In genomic region chr9:32544731-32545661, GRCm38 (mm10) we compare ENCODE assay signal across 8 mouse cellular contexts. TPM values are rescaled to one million over a fixed set of nuclear protein-coding genes. Genes with fewer than 3 reads are reported as not detected.
A peak's percentile ranks its signal among the peaks of the same experiment; 100 is the strongest.
DNase-seq lines count a peak whose midpoint lies in the region; TF ChIP-seq lines count a peak whose summit lies in the region.

No protein-coding gene starts in this region.

- no peak overlapping the region for H3K9ac ChIP-seq in heart, adult 2 months (ENCODE audit: low read depth, low read length)

- DNase-seq in adrenal gland, postnatal 14 days: peak; percentile 49
- no peak for DNase-seq in adrenal gland, postnatal 10 days
- peak; percentile 63 to 67 for DNase-seq in heart, adult 2 months
- peak; percentile 54 for DNase-seq in kidney, adult 11 months
- DNase-seq in lung, postnatal 14 days: peak; percentile 26
- no peak for DNase-seq in frontal cortex, postnatal 25 days (ENCODE audit: low spot score in 2 of 2)
- no peak for DNase-seq in urinary bladder, postnatal 4 days (ENCODE audit: low spot score in 2 of 2)
- no peak for DNase-seq in c-Kit-positive CD71-positive TER-119-positive erythroid progenitor cells, embryonic 14.5 days (ENCODE audit: low spot score)

- TF ChIP-seq EP300 in heart, adult 2 months (IDR thresholded peaks at IDR 0.05; ENCODE audit: insufficient read depth, low read depth, low read length): no peak

- intact Hi-C loops in heart, adult 2 months (cut with DNase I): loop anchor here (5.0 kb wide), 2 partner anchors 118 to 138 kb away; no protein-coding TSS in a partner anchor

- H3K4me1 ChIP-seq in heart, adult 2 months (ENCODE audit: control insufficient read depth, insufficient read depth, low read length): peaks cover 5% of the 10 kb centered on the region; the same call in 1 of the 2 replicates

- H3K27ac ChIP-seq in heart, adult 2 months: peak overlapping the region; percentile 98

- H3K79me2 ChIP-seq in heart, adult 2 months (replicated peaks; ENCODE audit: control insufficient read depth, insufficient read depth, low read length): no peaks in the 10 kb centered on the region; the same call in 1 of the 2 replicates

- H3K4me3 ChIP-seq in heart, adult 2 months: peak overlapping the region; percentile 18; the same call in 1 of the 2 replicates

- H3K36me3 ChIP-seq in heart, adult 2 months (ENCODE audit: control insufficient read depth, insufficient read depth, low read length): no peaks in the 10 kb centered on the region

- no peak for TF ChIP-seq POLR2A in heart, adult 2 months (IDR thresholded peaks at IDR 0.05; ENCODE audit: insufficient read depth, low read depth, low read length)

- TF ChIP-seq CTCF in heart, adult 2 months (IDR thresholded peaks at IDR 0.05): no peak

- H3K27me3 ChIP-seq in heart, adult 2 months (ENCODE audit: control insufficient read depth, insufficient read depth, low read length): no peaks in the 10 kb centered on the region

- 16% methylated on average over 40 of the region's 40 CpGs for WGBS in heart, adult 2 months

RNA-seq across cellular contexts. Expression of gene Fli1, which starts 2.3 kb away (rescaled TPM):
- total RNA-seq in adrenal gland, postnatal 14 days (2021): 23.6 and 41.0 TPM in 2 replicates
- 10 to 100 TPM; 37.9 to 41.2 TPM for total RNA-seq in adrenal gland, postnatal 10 days (2021)
- 10 to 100 TPM; 23.5 to 28.2 TPM for total RNA-seq in heart, adult 2 months (2021)
- polyA plus RNA-seq in heart, adult 2 months (2012; rRNA removed): 14.9 and 17.4 TPM in 2 replicates

Comparison
In these comparisons a context has a peak if more than half of its experiments do, and no peak if none do; other contexts are left out.
1. DNase-seq: peak in adrenal gland, postnatal 14 days (single experiment), heart, adult 2 months (2 of 2), kidney, adult 11 months (single experiment) and lung, postnatal 14 days (single experiment); none in adrenal gland, postnatal 10 days (single experiment), frontal cortex, postnatal 25 days (0 of 2), urinary bladder, postnatal 4 days (0 of 2) and c-Kit-positive CD71-positive TER-119-positive erythroid progenitor cells, embryonic 14.5 days (single experiment).